Mouse (Mus musculus) MN1 (cell line): ENCODE results near the gene Igflr1.

Experiments
- DNase-seq: peaks from one replicate; pipeline ENCODE4 v3.0.0-alpha.2; 2016; ENCODE audit warnings: low spot score

Gene Igflr1

GRCm38 (mm10) chr7:30588676-30589434, 23.6 kb downstream of the Igflr1 start, which contains the start of gene Kmt2b:
Gene Kmt2b, minus strand, starts transcription at chr7:30588726.
- peak; percentile 97 for DNase-seq

GRCm38 (mm10) chr7:30589435-30590301, 24.4 kb downstream of the Igflr1 start:
- peak; percentile 83 for DNase-seq

- DNase-seq: no peak
These were observed 25.8 kb downstream of the Igflr1 start for GRCm38 (mm10) chr7:30590927-30591604.

GRCm38 (mm10) chr7:30591605-30591951, 26.4 kb downstream of the Igflr1 start:
- DNase-seq: no peak

- no peak for DNase-seq
These were observed 27.7 kb downstream of the Igflr1 start for GRCm38 (mm10) chr7:30592772-30593423.

GRCm38 (mm10) chr7:30593579-30594509, 28.6 kb downstream of the Igflr1 start:
- DNase-seq: peak; percentile 60

- DNase-seq: no peak
These were observed 29.3 kb downstream of the Igflr1 start for GRCm38 (mm10) chr7:30594510-30595024.

GRCm38 (mm10) chr7:30596093-30596492, 30.9 kb downstream of the Igflr1 start:
- DNase-seq: no peak

- no peak for DNase-seq
These were observed 31.6 kb downstream of the Igflr1 start for GRCm38 (mm10) chr7:30596811-30597210.

GRCm38 (mm10) chr7:30598786-30599185, 33.6 kb downstream of the Igflr1 start, which contains the start of gene Zbtb32:
Gene Zbtb32, minus strand, starts transcription at chr7:30598909.
- no peak for DNase-seq

- DNase-seq: peak; percentile 97
These were observed 34.7 kb downstream of the Igflr1 start for GRCm38 (mm10) chr7:30599933-30600353.

- DNase-seq: peak; percentile 29
These were observed 35.4 kb downstream of the Igflr1 start for GRCm38 (mm10) chr7:30600651-30601050.

GRCm38 (mm10) chr7:30602583-30602982, 37.4 kb downstream of the Igflr1 start:
- DNase-seq: no peak

GRCm38 (mm10) chr7:30604424-30604823, 39.2 kb downstream of the Igflr1 start:
- no peak for DNase-seq

- DNase-seq: no peak
These were observed 39.7 kb downstream of the Igflr1 start for GRCm38 (mm10) chr7:30604944-30605343.

GRCm38 (mm10) chr7:30607706-30608309, 42.6 kb downstream of the Igflr1 start:
- peak; percentile 40 for DNase-seq

GRCm38 (mm10) chr7:30608476-30608875, 43.2 kb downstream of the Igflr1 start:
- DNase-seq: no peak

GRCm38 (mm10) chr7:30610043-30610442, 44.8 kb downstream of the Igflr1 start:
- no peak for DNase-seq

- DNase-seq: no peak
These were observed 47.6 kb downstream of the Igflr1 start, which contains the start of gene Upk1a for GRCm38 (mm10) chr7:30612654-30613402. Gene Upk1a, minus strand, starts transcription at chr7:30612847.
